Mouse (Mus musculus) thymus, adult 2 months (tissue): ENCODE measurements around the gene Gm12184. TPM values are rescaled to one million over a fixed set of nuclear protein-coding genes. Genes with fewer than 3 reads are reported as not detected.
A peak's percentile ranks its signal among the peaks of the same experiment; 100 is the strongest.
"Not testable (repeated sequence)": the region's sequence is repeated elsewhere in the genome, so short reads cannot be mapped to it uniquely, and the experiment has no call there.

Experiments used
- DNase-seq: peaks from one replicate; pipeline ENCODE4 v3.0.0; 2021
- H3K27ac ChIP-seq: fragments of 200-500 bp; 2 replicates; pipeline ENCODE4 v1.5.1; 2012; ENCODE audit warnings: low read length, control low read depth; ENCODE audit not compliant: control insufficient read depth, insufficient read depth
- H3K27me3 ChIP-seq: fragments of 200-500 bp; 2 replicates; pipeline ENCODE4 v1.6.1; 2012; ENCODE audit warnings: mild to moderate bottlenecking, low read length, moderate library complexity, mixed read lengths; ENCODE audit not compliant: control insufficient read depth, insufficient read depth
- H3K36me3 ChIP-seq: fragments of 200-500 bp; 2 replicates; pipeline ENCODE4 v1.6.1; 2012; ENCODE audit warnings: mild to moderate bottlenecking, low read length, moderate library complexity; ENCODE audit not compliant: control insufficient read depth, insufficient read depth
- H3K4me1 ChIP-seq: fragments of 200-500 bp; replicated peaks from 2 replicates; pipeline ENCODE4 v1.6.1; 2012; ENCODE audit warnings: low read length; ENCODE audit not compliant: control insufficient read depth, insufficient read depth
- H3K4me3 ChIP-seq: fragments of 200-500 bp; 2 replicates; pipeline ENCODE4 v1.5.1; 2012; ENCODE audit warnings: mild to moderate bottlenecking, low read length, control low read depth, moderate library complexity; ENCODE audit not compliant: control insufficient read depth, insufficient read depth
- CTCF ChIP-seq: fragments of 200-500 bp; IDR thresholded peaks from 2 replicates; pipeline ENCODE4 v1.5.1; 2012; ENCODE audit warnings: mild to moderate bottlenecking, control low read depth, low read length, moderate library complexity, borderline replicate concordance; ENCODE audit not compliant: control insufficient read depth, poor library complexity, insufficient read depth; ENCODE audit errors: extremely low read depth
- POLR2A ChIP-seq: fragments of 200-500 bp; IDR thresholded peaks from 2 replicates; pipeline ENCODE4 v1.6.1; 2012; ENCODE audit warnings: mild to moderate bottlenecking, low read length, control low read depth, moderate library complexity; ENCODE audit not compliant: control insufficient read depth, poor library complexity, insufficient read depth; ENCODE audit errors: extremely low read depth
- WGBS: fragments of 180-500 bp; shearing (Covaris S2); methylation state at CpG from one replicate; pipeline ENCODE4 v1.1.7; 2018; 5-methylcytosine and 5-hydroxymethylcytosine counted together
- polyA plus RNA-seq: library from polyadenylated mRNA; depleted of rRNA; stranded (reverse); fragments of >200 nt; gene quantifications from 2 replicates; pipeline ENCODE4 v1.2.3, GENCODE M21; 2012

Gene Gm12184
- polyA plus RNA-seq, 1 experiment = 8.1 TPM

GRCm38 (mm10) chr11:48823536-48823972, 2.9 kb downstream of the Gm12184 start:
- Histone ChIP-seq H3K4me3 (peak overlapping the region; percentile 18; the same call in 1 of the 2 replicates), H3K27ac (no peak overlapping the region), H3K4me1 (peaks cover 10% of the 10 kb centered on the region), H3K27me3 (peaks cover 25% of the 10 kb centered on the region), H3K36me3 (no peaks in the 10 kb centered on the region)
- peak; percentile 72 for DNase-seq
- under 1% methylated on average over 15 of the region's 15 CpGs for WGBS
- no peak for TF ChIP-seq CTCF
- no peak for TF ChIP-seq POLR2A

- H3K4me3 ChIP-seq = no peak overlapping the region
- H3K27ac ChIP-seq = no peak overlapping the region
- no peaks in the 10 kb centered on the region for H3K36me3 ChIP-seq
- 60% methylated on average over 14 of the region's 14 CpGs for WGBS
- no peak for TF ChIP-seq POLR2A
- TF ChIP-seq CTCF = no peak
- no peak for DNase-seq
- peaks cover 24% of the 10 kb centered on the region for H3K27me3 ChIP-seq
- peaks cover 10% of the 10 kb centered on the region for H3K4me1 ChIP-seq
These were observed 3.5 kb downstream of the Gm12184 start for GRCm38 (mm10) chr11:48822768-48823512.

- H3K4me3 ChIP-seq, DNase-seq, H3K36me3 ChIP-seq, H3K4me1 ChIP-seq, H3K27ac ChIP-seq: not testable (repeated sequence)
- peaks cover 13% of the 10 kb centered on the region for H3K27me3 ChIP-seq
- 94% methylated on average over 14 of the region's 14 CpGs for WGBS
These were observed 5.2 kb downstream of the Gm12184 start for GRCm38 (mm10) chr11:48821299-48821698.

GRCm38 (mm10) chr11:48820308-48820674, 6.2 kb downstream of the Gm12184 start:
- Histone ChIP-seq H3K4me1 (peaks cover 17% of the 10 kb centered on the region), H3K36me3 (no peaks in the 10 kb centered on the region), H3K4me3 (no peak overlapping the region), H3K27me3 (peaks cover 13% of the 10 kb centered on the region), H3K27ac (no peak overlapping the region)
- no peak for TF ChIP-seq CTCF
- TF ChIP-seq POLR2A = no peak
- no peak for DNase-seq

GRCm38 (mm10) chr11:48819614-48820307, 6.7 kb downstream of the Gm12184 start:
- Histone ChIP-seq H3K36me3 (no peaks in the 10 kb centered on the region), H3K4me3 (no peak overlapping the region), H3K27ac (no peak overlapping the region), H3K4me1 (peaks cover 17% of the 10 kb centered on the region), H3K27me3 (peaks cover 9% of the 10 kb centered on the region)
- 84% methylated on average over 7 of the region's 7 CpGs for WGBS
- no peak for DNase-seq
- no peak for TF ChIP-seq POLR2A
- no peak for TF ChIP-seq CTCF

GRCm38 (mm10) chr11:48818346-48818745, 8.1 kb downstream of the Gm12184 start:
- no peaks in the 10 kb centered on the region for H3K36me3 ChIP-seq
- no peaks in the 10 kb centered on the region for H3K27me3 ChIP-seq
- WGBS = under 1% methylated on average over 16 of the region's 16 CpGs
- H3K4me3 ChIP-seq = no peak overlapping the region
- no peak for TF ChIP-seq POLR2A
- peaks cover 10% of the 10 kb centered on the region for H3K4me1 ChIP-seq
- no peak overlapping the region for H3K27ac ChIP-seq
- peak; percentile 83 for DNase-seq

GRCm38 (mm10) chr11:48817794-48818193, 8.7 kb downstream of the Gm12184 start:
- 3% methylated on average over 9 of the region's 9 CpGs for WGBS
- peak overlapping the region; percentile 78 for H3K4me3 ChIP-seq
- peaks cover 10% of the 10 kb centered on the region for H3K4me1 ChIP-seq
- TF ChIP-seq POLR2A (no peak), CTCF (no peak)
- H3K36me3 ChIP-seq = no peaks in the 10 kb centered on the region
- no peak overlapping the region for H3K27ac ChIP-seq
- no peak for DNase-seq
- H3K27me3 ChIP-seq = no peaks in the 10 kb centered on the region
